Mouse (Mus musculus) heart, embryonic 11.5 days (tissue): Measurements from ENCODE around the gene Hoxb7. TPM values are rescaled to one million over a fixed set of nuclear protein-coding genes. Genes with fewer than 3 reads are reported as not detected.

Experiments
- ATAC-seq: fragments of 200-750 bp; cut with Nextera tagmentation; replicated peaks from 2 replicates; pipeline ENCODE4 v1.8.0; 2017; ENCODE audit warnings: moderate library complexity; ENCODE audit not compliant: insufficient number of reproducible peaks, low FRiP score, low TSS enrichment
- H3K27ac ChIP-seq: fragments of 300-500 bp; sonication (generic); 2 replicates; pipeline ENCODE4 v1.5.1; 2014; ENCODE audit warnings: mild to moderate bottlenecking, low read depth, low read length
- H3K27me3 ChIP-seq: fragments of 300-500 bp; sonication (generic); 2 replicates; pipeline ENCODE4 v1.6.1; 2014; ENCODE audit warnings: mild to moderate bottlenecking, low read length, mixed read lengths; ENCODE audit not compliant: control insufficient read depth, insufficient read depth
- H3K36me3 ChIP-seq: fragments of 300-500 bp; sonication (generic); 2 replicates; pipeline ENCODE4 v1.6.1; 2014; ENCODE audit warnings: mild to moderate bottlenecking, low read length, moderate library complexity, mixed read lengths; ENCODE audit not compliant: control insufficient read depth, insufficient read depth
- H3K4me1 ChIP-seq: fragments of 300-500 bp; sonication (generic); 2 replicates; pipeline ENCODE4 v1.6.1; 2014; ENCODE audit warnings: low read length; ENCODE audit not compliant: control insufficient read depth, insufficient read depth
- H3K4me2 ChIP-seq: fragments of 300-500 bp; sonication (generic); 2 replicates; pipeline ENCODE4 v1.6.1; 2014; ENCODE audit warnings: mild to moderate bottlenecking, moderate library complexity
- H3K4me3 ChIP-seq: fragments of 300-500 bp; sonication (generic); 2 replicates; pipeline ENCODE4 v1.5.1; 2014; ENCODE audit warnings: low read depth, low read length
- H3K9ac ChIP-seq: fragments of 300-500 bp; sonication (generic); 2 replicates; pipeline ENCODE4 v1.6.1; 2014; ENCODE audit warnings: mild to moderate bottlenecking, low read depth, low read length, moderate library complexity
- H3K9me3 ChIP-seq: fragments of 300-500 bp; sonication (generic); replicated peaks from 2 replicates; pipeline ENCODE4 v1.6.1; 2016; ENCODE audit warnings: low read length; ENCODE audit not compliant: control insufficient read depth
- WGBS: fragments of 180-500 bp; shearing (Covaris S2); extraction: QIAGEN DNeasy Blood & Tissue Kit; methylation state at CpG from one replicate; pipeline ENCODE4 v1.1.7; 2014; ENCODE audit not compliant: insufficient replicate concordance; 5-methylcytosine and 5-hydroxymethylcytosine counted together
- polyA plus RNA-seq: library from polyadenylated mRNA; unstranded; fragments of >200 nt; fragmentation: Nextera tagmentation; extraction: Ambion mirVana; gene quantifications from 2 replicates; pipeline ENCODE4 v1.2.1, GENCODE M21; 2014

Gene Hoxb7
- polyA plus RNA-seq, 1 experiment from 2014 or later: 0.31 TPM

GRCm38 (mm10) chr11:96265954-96266353 lies 20.5 kb upstream of the Hoxb7 start:
- no peak for ATAC-seq
- no peak overlapping the region for H3K4me2 ChIP-seq
- no peak overlapping the region for H3K27ac ChIP-seq
- H3K9ac ChIP-seq: no peak overlapping the region
- 3% methylated on average over 7 of the region's 7 CpGs for WGBS
- no peaks in the 10 kb centered on the region for H3K36me3 ChIP-seq
- no peak overlapping the region for H3K4me3 ChIP-seq
- H3K9me3 ChIP-seq: no peaks in the 10 kb centered on the region
- H3K4me1 ChIP-seq: no peaks in the 10 kb centered on the region; the same call in 1 of the 2 replicates
- H3K27me3 ChIP-seq: peaks cover 97% of the 10 kb centered on the region

- H3K27me3 ChIP-seq: peaks cover 97% of the 10 kb centered on the region
- peaks cover 5% of the 10 kb centered on the region for H3K4me1 ChIP-seq
- WGBS: 18% methylated on average over 7 of the region's 7 CpGs
- H3K9ac ChIP-seq: no peak overlapping the region
- H3K27ac ChIP-seq: no peak overlapping the region
- H3K9me3 ChIP-seq: no peaks in the 10 kb centered on the region
- no peaks in the 10 kb centered on the region for H3K36me3 ChIP-seq
- H3K4me3 ChIP-seq: no peak overlapping the region
- no peak for ATAC-seq
- H3K4me2 ChIP-seq: no peak overlapping the region
These were observed 19.2 kb upstream of the Hoxb7 start for GRCm38 (mm10) chr11:96267021-96267920.

- no peaks in the 10 kb centered on the region for H3K36me3 ChIP-seq
- no peak overlapping the region for H3K4me3 ChIP-seq
- H3K4me2 ChIP-seq: no peak overlapping the region
These were observed 18.2 kb upstream of the Hoxb7 start for GRCm38 (mm10) chr11:96268031-96268745.

GRCm38 (mm10) chr11:96269869-96270268 lies 16.6 kb upstream of the Hoxb7 start:
- ATAC-seq: no peak
- no peaks in the 10 kb centered on the region for H3K36me3 ChIP-seq
- under 1% methylated on average over 19 of the region's 19 CpGs for WGBS
- H3K9ac ChIP-seq: no peak overlapping the region
- H3K4me3 ChIP-seq: no peak overlapping the region
- H3K9me3 ChIP-seq: no peaks in the 10 kb centered on the region
- H3K27ac ChIP-seq: no peak overlapping the region
- H3K4me2 ChIP-seq: no peak overlapping the region
- peaks cover 97% of the 10 kb centered on the region for H3K27me3 ChIP-seq
- H3K4me1 ChIP-seq: peaks cover 5% of the 10 kb centered on the region

More at GRCm38 (mm10) chr11:96268031-96268745, 18.2 kb upstream of the Hoxb7 start:
- H3K9ac ChIP-seq: no peak overlapping the region
- no peaks in the 10 kb centered on the region for H3K9me3 ChIP-seq
- H3K4me1 ChIP-seq: peaks cover 5% of the 10 kb centered on the region
- H3K27ac ChIP-seq: no peak overlapping the region
- H3K27me3 ChIP-seq: peaks cover 97% of the 10 kb centered on the region
- no peak for ATAC-seq
- 4% methylated on average over 1 of the region's 1 CpGs for WGBS

GRCm38 (mm10) chr11:96270996-96271540 lies 15.4 kb upstream of the Hoxb7 start, which contains the start of gene Hoxb9:
Gene Hoxb9, plus strand, starts transcription at chr11:96271457.
- Histone ChIP-seq H3K4me1 (peaks cover 5% of the 10 kb centered on the region), H3K36me3 (no peaks in the 10 kb centered on the region), H3K27me3 (peaks cover 97% of the 10 kb centered on the region), H3K9me3 (no peaks in the 10 kb centered on the region), H3K4me2 (peak within 1 kb of the TSS; percentile 41), H3K27ac (no peak within 1 kb of the TSS), H3K9ac (no peak within 1 kb of the TSS), H3K4me3 (peak within 1 kb of the TSS; percentile 30)
- no peak for ATAC-seq
- under 1% methylated on average over 40 of the region's 40 CpGs for WGBS

- Histone ChIP-seq H3K4me3 (peak overlapping the region; percentile 30), H3K27me3 (peaks cover 97% of the 10 kb centered on the region), H3K4me2 (peak overlapping the region; percentile 41), H3K36me3 (no peaks in the 10 kb centered on the region), H3K9ac (no peak overlapping the region), H3K9me3 (no peaks in the 10 kb centered on the region), H3K4me1 (peaks cover 5% of the 10 kb centered on the region), H3K27ac (no peak overlapping the region)
- WGBS: under 1% methylated on average over 52 of the region's 52 CpGs
- no peak for ATAC-seq
These were observed 14.8 kb upstream of the Hoxb7 start for GRCm38 (mm10) chr11:96271541-96272011.

- Histone ChIP-seq H3K4me3 (peak overlapping the region; percentile 30), H3K27me3 (peaks cover 97% of the 10 kb centered on the region), H3K9me3 (no peaks in the 10 kb centered on the region), H3K4me2 (peak overlapping the region; percentile 40), H3K27ac (no peak overlapping the region), H3K9ac (no peak overlapping the region), H3K36me3 (no peaks in the 10 kb centered on the region), H3K4me1 (peaks cover 5% of the 10 kb centered on the region)
- ATAC-seq: no peak
- WGBS: under 1% methylated on average over 57 of the region's 58 CpGs
These were observed 14.2 kb upstream of the Hoxb7 start for GRCm38 (mm10) chr11:96272024-96272921.

- H3K9me3 ChIP-seq: no peaks in the 10 kb centered on the region
- H3K27ac ChIP-seq: no peak overlapping the region
- H3K27me3 ChIP-seq: peaks cover 98% of the 10 kb centered on the region
- no peak overlapping the region for H3K4me2 ChIP-seq
- H3K4me1 ChIP-seq: peaks cover 5% of the 10 kb centered on the region
- WGBS: 5% methylated on average over 10 of the region's 10 CpGs
- no peak overlapping the region for H3K9ac ChIP-seq
- no peaks in the 10 kb centered on the region for H3K36me3 ChIP-seq
- ATAC-seq: no peak
- H3K4me3 ChIP-seq: no peak overlapping the region
These were observed 12.0 kb upstream of the Hoxb7 start for GRCm38 (mm10) chr11:96274428-96274827.
